Comparison of ENCODE assay signal across 8 mouse cellular contexts in genomic region chr7:118740532-118741338, GRCm38 (mm10). TPM values are rescaled to one million over a fixed set of nuclear protein-coding genes. Genes with fewer than 3 reads are reported as not detected.
DNase-seq lines count a peak whose midpoint lies in the region; ATAC-seq lines count a peak whose summit lies in the region.

No protein-coding gene starts in this region.

- H3K27ac ChIP-seq in heart, embryonic 10.5 days, result peak overlapping the region; percentile 88
- peak overlapping the region; percentile 64 for H3K27ac ChIP-seq in kidney, embryonic 15.5 days

- no peaks in the 10 kb centered on the region for H3K9me3 ChIP-seq in heart, embryonic 10.5 days
- H3K9me3 ChIP-seq in kidney, embryonic 15.5 days (replicated peaks), result no peaks in the 10 kb centered on the region

- peaks cover 15% of the 10 kb centered on the region for H3K4me1 ChIP-seq in heart, embryonic 10.5 days
- H3K4me1 ChIP-seq in kidney, embryonic 15.5 days, result peaks cover 15% of the 10 kb centered on the region

- H3K27me3 ChIP-seq in heart, embryonic 10.5 days (ENCODE audit: insufficient read depth, poor library complexity, severe bottlenecking), result no peaks in the 10 kb centered on the region
- no peaks in the 10 kb centered on the region for H3K27me3 ChIP-seq in kidney, embryonic 15.5 days

- DNase-seq in B cell, adult 2 months, result peak; percentile 93 to 94
- DNase-seq in brain, adult 2 months (ENCODE audit: low read depth, low spot score), result peak; percentile 99
- DNase-seq in heart, embryonic 10.5 days (ENCODE audit: low spot score), result peak; percentile 98
- peak; percentile 97 for DNase-seq in liver
- peak; percentile 91 to 94 for DNase-seq in spleen, postnatal 4 days (ENCODE audit: low spot score in 2 of 2)

- peak; percentile 94 for ATAC-seq in erythroblast, adult 5-6 weeks (replicated peaks; ENCODE audit: low FRiP score, poor library complexity, severe bottlenecking)
- peak; percentile 97 for ATAC-seq in kidney, embryonic 15.5 days (replicated peaks; ENCODE audit: low FRiP score)
- ATAC-seq in monocyte, adult 5-6 weeks (replicated peaks; ENCODE audit: insufficient number of reproducible peaks, low FRiP score, low TSS enrichment, poor library complexity, severe bottlenecking), result peak; percentile 95

- peak overlapping the region; percentile 83 for H3K4me3 ChIP-seq in heart, embryonic 10.5 days
- H3K4me3 ChIP-seq in kidney, embryonic 15.5 days (replicated peaks), result peak overlapping the region; percentile 72

- H3K9ac ChIP-seq in kidney, embryonic 15.5 days, result peak overlapping the region; percentile 72

- H3K4me2 ChIP-seq in kidney, embryonic 15.5 days, result peak overlapping the region; percentile 80

- WGBS in heart, embryonic 10.5 days, result 3% methylated on average over 41 of the region's 41 CpGs
- 2% methylated on average over 41 of the region's 41 CpGs for WGBS in kidney, embryonic 15.5 days

- H3K36me3 ChIP-seq in heart, embryonic 10.5 days, result peaks cover 10% of the 10 kb centered on the region
- peaks cover 18% of the 10 kb centered on the region for H3K36me3 ChIP-seq in kidney, embryonic 15.5 days

RNA-seq across cellular contexts. Expression of gene Vps35l, which starts 0.7 kb away (rescaled TPM):
- total RNA-seq in erythroblast, adult 5-6 weeks (2015; ENCODE audit: low replicate concordance), result 18.1 and 21.1 TPM in 2 replicates
- total RNA-seq in erythroblast, adult 5-6 weeks (2017; ENCODE audit: low replicate concordance), result 28.6 and 32.9 TPM in 2 replicates
- polyA plus RNA-seq in heart, embryonic 10.5 days (2016; fragmentation: Nextera tagmentation; extraction: Ambion mirVana), result 52.3 and 56.3 TPM in 2 replicates
- 66.1 and 72.0 TPM in 2 replicates for polyA plus RNA-seq in kidney, embryonic 15.5 days (2015; fragmentation: Nextera tagmentation; extraction: Ambion mirVana)
- total RNA-seq in monocyte, adult 5-6 weeks (2017), result 41.4 to 59.4 TPM (median 52.0 TPM) in 3 replicates

RNA-seq across cellular contexts. Expression of gene Ccp110, which starts 28.4 kb away (rescaled TPM):
- 18.3 and 25.1 TPM in 2 replicates for total RNA-seq in erythroblast, adult 5-6 weeks (2015; ENCODE audit: low replicate concordance)
- total RNA-seq in erythroblast, adult 5-6 weeks (2017; ENCODE audit: low replicate concordance), result 20.1 and 27.7 TPM in 2 replicates
- 10.2 and 11.3 TPM in 2 replicates for polyA plus RNA-seq in heart, embryonic 10.5 days (2016; fragmentation: Nextera tagmentation; extraction: Ambion mirVana)
- 20.9 and 21.1 TPM in 2 replicates for polyA plus RNA-seq in kidney, embryonic 15.5 days (2015; fragmentation: Nextera tagmentation; extraction: Ambion mirVana)
- 6.9 to 12.5 TPM (median 8.4 TPM) in 3 replicates for total RNA-seq in monocyte, adult 5-6 weeks (2017)

RNA-seq across cellular contexts. Expression of gene Gde1, which starts 35.2 kb away (rescaled TPM):
- total RNA-seq in erythroblast, adult 5-6 weeks (2015; ENCODE audit: low replicate concordance), result 17.1 and 23.0 TPM in 2 replicates
- 11.6 and 19.3 TPM in 2 replicates for total RNA-seq in erythroblast, adult 5-6 weeks (2017; ENCODE audit: low replicate concordance)
- 64.6 and 64.9 TPM in 2 replicates for polyA plus RNA-seq in heart, embryonic 10.5 days (2016; fragmentation: Nextera tagmentation; extraction: Ambion mirVana)
- polyA plus RNA-seq in kidney, embryonic 15.5 days (2015; fragmentation: Nextera tagmentation; extraction: Ambion mirVana), result 87.5 and 96.9 TPM in 2 replicates
- total RNA-seq in monocyte, adult 5-6 weeks (2017), result 19.4 to 40.3 TPM (median 26.7 TPM) in 3 replicates

Comparison
In these comparisons a context has a peak if more than half of its experiments do, and no peak if none do; other contexts are left out.
1. Peak in every context shown above with its lines: DNase-seq, ATAC-seq, H3K4me3 ChIP-seq and H3K27ac ChIP-seq.